Mouse (Mus musculus): ENCODE results near the gene Cdk19. TPM values are rescaled to one million over a fixed set of nuclear protein-coding genes. Genes with fewer than 3 reads are reported as not detected.
"Not testable (repeated sequence)": the region's sequence is repeated elsewhere in the genome, so short reads cannot be mapped to it uniquely, and the experiment has no call there.

The Cdk19 gene
- total RNA-seq (2014; fragmentation: Nextera tagmentation) (47.2 and 47.5 TPM in 2 replicates), total RNA-seq (2017) (25.9 and 29.1 TPM in 2 replicates), polyA plus RNA-seq (2012) (7.8 and 8.5 TPM in 2 replicates)

DNA sequence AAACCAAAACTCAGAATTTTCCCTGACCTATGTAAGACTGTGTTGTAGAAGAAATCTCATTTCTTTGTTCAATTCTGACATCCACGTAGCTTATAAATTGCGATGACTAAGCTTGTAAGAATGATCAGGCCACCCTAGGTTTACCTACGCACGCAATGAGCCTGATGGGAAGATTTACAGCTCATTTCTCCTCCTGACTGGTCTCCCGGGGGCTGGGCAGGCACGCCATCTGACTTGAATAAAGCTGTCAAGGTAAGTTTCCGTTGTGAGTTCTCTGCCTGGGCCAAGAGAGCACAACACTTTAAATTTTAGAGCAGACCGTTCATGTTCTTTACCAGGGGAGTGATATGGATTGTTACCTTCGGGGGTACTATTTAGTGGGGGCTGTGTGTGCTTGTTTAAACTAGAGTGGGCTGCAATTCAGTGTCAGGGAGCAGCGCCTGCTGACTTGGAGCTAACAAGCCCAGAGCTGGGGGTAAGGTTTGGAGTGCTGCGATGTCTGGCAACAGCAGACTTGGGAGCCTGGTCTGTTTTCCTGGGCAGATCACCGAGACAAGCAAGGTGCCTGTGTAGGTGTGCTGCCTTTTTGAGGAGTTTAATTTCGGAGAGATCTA is at the start of gene Cdk19:
TSS of gene Cdk19 (plus strand) at position 214 of the 614 bp plus-strand sequence.
- H3K27me3 ChIP-seq (ENCODE audit: insufficient read depth, low read length), result peaks cover 5% of the 10 kb centered on the region; the same call in 1 of the 2 replicates
- no peak within 1 kb of the TSS for H3K4me3 ChIP-seq (ENCODE audit: low read depth, low read length)
- no peaks in the 10 kb centered on the region for H3K9me3 ChIP-seq (replicated peaks)
- ATAC-seq (ENCODE audit: extremely low read depth, insufficient number of reproducible peaks, low FRiP score, poor library complexity, severe bottlenecking), result no peak
- DNase-seq (ENCODE audit: low spot score), result no peak
- H3K36me3 ChIP-seq (replicated peaks), result no peaks in the 10 kb centered on the region
- H3K4me1 ChIP-seq (ENCODE audit: insufficient read depth, low read depth, low read length), result peaks cover 13% of the 10 kb centered on the region
- TF ChIP-seq GATA1 (IDR thresholded peaks at IDR 0.05; ENCODE audit: borderline replicate concordance, low read length) (no peak), TAL1 (conservative IDR thresholded peaks at IDR 0.05; ENCODE audit: low read depth, low read length) (no peak), GATA2 (IDR thresholded peaks at IDR 0.05; ENCODE audit: borderline replicate concordance, low read depth, low read length) (no peak), POLR2AphosphoS5 (IDR thresholded peaks at IDR 0.05; ENCODE audit: insufficient replicate concordance, low read depth, low read length) (no peak), CTCF (IDR thresholded peaks at IDR 0.05; ENCODE audit: low read depth, low read length) (no peak)

- no peaks in the 10 kb centered on the region for H3K9me3 ChIP-seq (replicated peaks)
- H3K36me3 ChIP-seq (replicated peaks), result peaks cover 74% of the 10 kb centered on the region
- no peak overlapping the region for H3K4me3 ChIP-seq (ENCODE audit: low read depth, low read length)
- ATAC-seq (ENCODE audit: extremely low read depth, insufficient number of reproducible peaks, low FRiP score, poor library complexity, severe bottlenecking), result no peak
- DNase-seq (ENCODE audit: low spot score), result no peak
- no peak for TF ChIP-seq TAL1 (conservative IDR thresholded peaks at IDR 0.05; ENCODE audit: low read depth, low read length)
- no peak for TF ChIP-seq POLR2AphosphoS5 (IDR thresholded peaks at IDR 0.05; ENCODE audit: insufficient replicate concordance, low read depth, low read length)
- no peak for TF ChIP-seq GATA2 (IDR thresholded peaks at IDR 0.05; ENCODE audit: borderline replicate concordance, low read depth, low read length)
- no peak for TF ChIP-seq CTCF (IDR thresholded peaks at IDR 0.05; ENCODE audit: low read depth, low read length)
- TF ChIP-seq GATA1 (IDR thresholded peaks at IDR 0.05; ENCODE audit: borderline replicate concordance, low read length), result no peak
- no peaks in the 10 kb centered on the region for H3K27me3 ChIP-seq (ENCODE audit: insufficient read depth, low read length)
- peaks cover 50% of the 10 kb centered on the region for H3K4me1 ChIP-seq (ENCODE audit: insufficient read depth, low read depth, low read length)
Measured at GRCm38 (mm10) chr10:40292640-40293039, 46.7 kb upstream of the Cdk19 start.

DNA sequence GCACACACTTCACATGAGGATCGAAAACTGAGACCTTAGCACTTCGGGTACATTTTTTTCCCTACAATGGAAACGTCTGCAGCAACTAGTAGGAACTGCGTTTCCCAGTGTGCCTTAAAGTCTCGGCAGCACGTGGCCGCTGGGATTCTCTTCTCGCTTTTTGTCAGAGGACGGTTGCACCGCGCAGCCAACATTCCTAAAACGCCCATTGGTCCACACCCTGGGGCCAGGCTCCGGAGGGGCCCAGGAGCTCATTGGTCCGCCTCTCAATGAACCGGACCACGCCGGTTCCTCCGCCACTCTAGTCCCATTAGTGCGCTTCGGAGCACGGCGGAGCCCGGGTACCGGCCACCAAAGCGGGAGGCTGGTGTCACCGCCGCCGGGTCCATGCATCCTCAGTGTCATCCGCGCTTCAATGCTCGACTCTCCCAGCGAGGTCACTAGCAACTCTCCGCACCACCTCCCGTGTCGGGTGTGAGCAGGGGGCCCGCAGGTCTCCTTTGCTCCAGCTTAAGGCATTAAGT is 38.7 kb upstream of the Cdk19 start:
- Histone ChIP-seq H3K4me3 (ENCODE audit: low read depth, low read length) (peak overlapping the region; percentile 89), H3K9me3 (replicated peaks) (no peaks in the 10 kb centered on the region), H3K36me3 (replicated peaks) (peaks cover 30% of the 10 kb centered on the region), H3K4me1 (ENCODE audit: insufficient read depth, low read depth, low read length) (peaks cover 44% of the 10 kb centered on the region), H3K27me3 (ENCODE audit: insufficient read depth, low read length) (no peaks in the 10 kb centered on the region)
- peak; percentile 88 for DNase-seq (ENCODE audit: low spot score)
- no peak for TF ChIP-seq GATA1 (IDR thresholded peaks at IDR 0.05; ENCODE audit: borderline replicate concordance, low read length)
- TF ChIP-seq GATA2 (IDR thresholded peaks at IDR 0.05; ENCODE audit: borderline replicate concordance, low read depth, low read length), result no peak
- TF ChIP-seq CTCF (IDR thresholded peaks at IDR 0.05; ENCODE audit: low read depth, low read length), result no peak
- TF ChIP-seq TAL1 (conservative IDR thresholded peaks at IDR 0.05; ENCODE audit: low read depth, low read length), result no peak
- TF ChIP-seq POLR2AphosphoS5 (IDR thresholded peaks at IDR 0.05; ENCODE audit: insufficient replicate concordance, low read depth, low read length), result no peak; the same call in 1 of the 2 replicates
- ATAC-seq (ENCODE audit: extremely low read depth, insufficient number of reproducible peaks, low FRiP score, poor library complexity, severe bottlenecking), result peak; percentile 70

GRCm38 (mm10) chr10:40301181-40302075 is 37.9 kb upstream of the Cdk19 start:
- peaks cover 38% of the 10 kb centered on the region for H3K4me1 ChIP-seq (ENCODE audit: insufficient read depth, low read depth, low read length)
- not testable (repeated sequence) for H3K27me3 ChIP-seq (ENCODE audit: insufficient read depth, low read length); ATAC-seq (ENCODE audit: extremely low read depth, insufficient number of reproducible peaks, low FRiP score, poor library complexity, severe bottlenecking); H3K9me3 ChIP-seq (replicated peaks)
- peaks cover 23% of the 10 kb centered on the region for H3K36me3 ChIP-seq (replicated peaks)
- peak; percentile 55; the same call in 1 of the 2 replicates for TF ChIP-seq POLR2AphosphoS5 (IDR thresholded peaks at IDR 0.05; ENCODE audit: insufficient replicate concordance, low read depth, low read length)
- H3K4me3 ChIP-seq (ENCODE audit: low read depth, low read length), result peak overlapping the region; percentile 89
- peak; percentile 41 for DNase-seq (ENCODE audit: low spot score)

GRCm38 (mm10) chr10:40302140-40302985 is 37.0 kb upstream of the Cdk19 start, which contains the start of gene Amd1:
Amd1 (minus strand) TSS chr10:40302186.
- Histone ChIP-seq H3K4me1 (ENCODE audit: insufficient read depth, low read depth, low read length) (peaks cover 29% of the 10 kb centered on the region), H3K36me3 (replicated peaks) (peaks cover 18% of the 10 kb centered on the region)
- TF ChIP-seq POLR2AphosphoS5 (IDR thresholded peaks at IDR 0.05; ENCODE audit: insufficient replicate concordance, low read depth, low read length), result peak; percentile 26; the same call in 1 of the 2 replicates
- no peak for TF ChIP-seq GATA1 (IDR thresholded peaks at IDR 0.05; ENCODE audit: borderline replicate concordance, low read length)
- no peak for TF ChIP-seq CTCF (IDR thresholded peaks at IDR 0.05; ENCODE audit: low read depth, low read length)
- TF ChIP-seq TAL1 (conservative IDR thresholded peaks at IDR 0.05; ENCODE audit: low read depth, low read length), result no peak

More at GRCm38 (mm10) chr10:40302140-40302985, 37.0 kb upstream of the Cdk19 start, which contains the start of gene Amd1:
- peak within 1 kb of the TSS; percentile 89 for H3K4me3 ChIP-seq (ENCODE audit: low read depth, low read length)
- peaks cover 4% of the 10 kb centered on the region for H3K9me3 ChIP-seq (replicated peaks)
- no peaks in the 10 kb centered on the region for H3K27me3 ChIP-seq (ENCODE audit: insufficient read depth, low read length)
- peak; percentile 89 for ATAC-seq (ENCODE audit: extremely low read depth, insufficient number of reproducible peaks, low FRiP score, poor library complexity, severe bottlenecking)
- DNase-seq (ENCODE audit: low spot score), result peak; percentile 98
